Mouse (Mus musculus): Measurements from ENCODE around the gene Rsph10b.

GRCm38 (mm10) chr5:143897635-143898330 lies 35.1 kb upstream of the Rsph10b start, which contains the start of gene Ankrd61:
- no peak for TF ChIP-seq POLR2A (IDR thresholded peaks at IDR 0.05; ENCODE audit: insufficient read depth, low read length)
- TF ChIP-seq CTCF (IDR thresholded peaks at IDR 0.05; ENCODE audit: low read depth, low read length), result peak; percentile 54

Data from ES-Bruce4 (cell line).